Mouse (Mus musculus) midbrain, embryonic 15.5 days (tissue): ENCODE measurements around the gene Hist1h4f. TPM values are rescaled to one million over a fixed set of nuclear protein-coding genes. Genes with fewer than 3 reads are reported as not detected.

Experiments used
- ATAC-seq: fragments of 200-750 bp; cut with Nextera tagmentation; replicated peaks from 2 replicates; pipeline ENCODE4 v1.8.0; 2017; ENCODE audit warnings: moderate TSS enrichment
- H3K27ac ChIP-seq: fragments of 300-500 bp; sonication (generic); 2 replicates; pipeline ENCODE4 v1.5.1; 2015; ENCODE audit warnings: mild to moderate bottlenecking, inconsistent platforms
- H3K27me3 ChIP-seq: fragments of 300-500 bp; sonication (generic); replicated peaks from 2 replicates; pipeline ENCODE4 v1.6.1; 2015; ENCODE audit warnings: inconsistent platforms
- H3K36me3 ChIP-seq: fragments of 300-500 bp; sonication (generic); replicated peaks from 2 replicates; pipeline ENCODE4 v1.6.1; 2015; ENCODE audit warnings: inconsistent platforms
- H3K4me1 ChIP-seq: fragments of 300-500 bp; sonication (generic); 2 replicates; pipeline ENCODE4 v1.6.1; 2015; ENCODE audit warnings: inconsistent platforms
- H3K4me2 ChIP-seq: fragments of 300-500 bp; sonication (generic); 2 replicates; pipeline ENCODE4 v1.6.1; 2015; ENCODE audit warnings: inconsistent platforms, mild to moderate bottlenecking, moderate library complexity
- H3K4me3 ChIP-seq: fragments of 300-500 bp; sonication (generic); 2 replicates; pipeline ENCODE4 v1.5.1; 2015; ENCODE audit warnings: mild to moderate bottlenecking, inconsistent platforms
- H3K9ac ChIP-seq: fragments of 300-500 bp; sonication (generic); 2 replicates; pipeline ENCODE4 v1.6.1; 2015; ENCODE audit warnings: mild to moderate bottlenecking, inconsistent platforms
- H3K9me3 ChIP-seq: fragments of 300-500 bp; sonication (generic); 2 replicates; pipeline ENCODE4 v1.6.1; 2016; ENCODE audit warnings: inconsistent platforms
- WGBS: fragments of 180-500 bp; shearing (Covaris S2); methylation state at CpG from one replicate; pipeline ENCODE4 v1.1.7; 2015; ENCODE audit warnings: mixed read lengths; 5-methylcytosine and 5-hydroxymethylcytosine counted together
- polyA plus RNA-seq: library from polyadenylated mRNA; unstranded; fragments of >200 nt; fragmentation: Nextera tagmentation; extraction: Ambion mirVana; gene quantifications from 2 replicates; pipeline ENCODE4 v1.2.1, GENCODE M21; 2015

Hist1h4f gene
- polyA plus RNA-seq, 1 experiment from 2014 or later = not detected

GRCm38 (mm10) chr13:23523976-23524375 is 27.5 kb downstream of the Hist1h4f start:
- no peaks in the 10 kb centered on the region for H3K9me3 ChIP-seq
- H3K27ac ChIP-seq = no peak overlapping the region
- H3K4me2 ChIP-seq = no peak overlapping the region
- no peak for ATAC-seq
- H3K4me1 ChIP-seq = peaks cover 12% of the 10 kb centered on the region
- no peaks in the 10 kb centered on the region for H3K36me3 ChIP-seq
- no peaks in the 10 kb centered on the region for H3K27me3 ChIP-seq
- H3K9ac ChIP-seq = no peak overlapping the region
- WGBS = 49% methylated on average over 5 of the region's 5 CpGs
- H3K4me3 ChIP-seq = no peak overlapping the region

GRCm38 (mm10) chr13:23521703-23522102 is 29.7 kb downstream of the Hist1h4f start:
- no peak overlapping the region for H3K9ac ChIP-seq
- no peak overlapping the region for H3K27ac ChIP-seq
- WGBS = 1% methylated on average over 14 of the region's 14 CpGs
- no peaks in the 10 kb centered on the region for H3K36me3 ChIP-seq
- H3K27me3 ChIP-seq = no peaks in the 10 kb centered on the region
- no peak for ATAC-seq
- H3K4me1 ChIP-seq = peaks cover 7% of the 10 kb centered on the region
- no peaks in the 10 kb centered on the region for H3K9me3 ChIP-seq
- H3K4me2 ChIP-seq = peak overlapping the region; percentile 28; the same call in 1 of the 2 replicates
- 0 out of 2 replicates have a peak overlapping the region, but pooled peaks have one; percentile 0 for H3K4me3 ChIP-seq

- H3K4me3 ChIP-seq = peak overlapping the region; percentile 42
- ATAC-seq = peak; percentile 47; the same call in 1 of the 2 replicates
- under 1% methylated on average over 10 of the region's 10 CpGs for WGBS
Measured at GRCm38 (mm10) chr13:23519416-23519815, 32.0 kb downstream of the Hist1h4f start.

GRCm38 (mm10) chr13:23518885-23519284 is 32.6 kb downstream of the Hist1h4f start:
- Histone ChIP-seq H3K27ac (peak overlapping the region; percentile 60), H3K36me3 (no peaks in the 10 kb centered on the region), H3K4me1 (peaks cover 11% of the 10 kb centered on the region; the same call in 1 of the 2 replicates), H3K4me2 (peak overlapping the region; percentile 67), H3K27me3 (no peaks in the 10 kb centered on the region), H3K9me3 (no peaks in the 10 kb centered on the region), H3K9ac (no peak overlapping the region), H3K4me3 (peak overlapping the region; percentile 42)
- 0% methylated on average over 6 of the region's 6 CpGs for WGBS
- ATAC-seq = 0 out of 2 replicates have a peak, but pooled peaks have one; percentile 31

More at GRCm38 (mm10) chr13:23519416-23519815, 32.0 kb downstream of the Hist1h4f start:
- Histone ChIP-seq H3K36me3 (no peaks in the 10 kb centered on the region), H3K4me1 (peaks cover 11% of the 10 kb centered on the region; the same call in 1 of the 2 replicates), H3K9ac (no peak overlapping the region), H3K27ac (peak overlapping the region; percentile 60; the same call in 1 of the 2 replicates), H3K9me3 (no peaks in the 10 kb centered on the region), H3K4me2 (peak overlapping the region; percentile 67), H3K27me3 (no peaks in the 10 kb centered on the region)

- Histone ChIP-seq H3K27me3 (no peaks in the 10 kb centered on the region), H3K9ac (no peak overlapping the region), H3K27ac (no peak overlapping the region), H3K4me3 (peak overlapping the region; percentile 42), H3K9me3 (no peaks in the 10 kb centered on the region), H3K4me2 (peak overlapping the region; percentile 67), H3K36me3 (no peaks in the 10 kb centered on the region), H3K4me1 (peaks cover 11% of the 10 kb centered on the region; the same call in 1 of the 2 replicates)
- under 1% methylated on average over 6 of the region's 6 CpGs for WGBS
- ATAC-seq = no peak
Measured at GRCm38 (mm10) chr13:23518295-23518603, 33.2 kb downstream of the Hist1h4f start.

GRCm38 (mm10) chr13:23517603-23518294 is 33.7 kb downstream of the Hist1h4f start:
- Histone ChIP-seq H3K9ac (no peak overlapping the region), H3K9me3 (no peaks in the 10 kb centered on the region), H3K36me3 (no peaks in the 10 kb centered on the region), H3K27me3 (no peaks in the 10 kb centered on the region), H3K4me1 (peaks cover 11% of the 10 kb centered on the region; the same call in 1 of the 2 replicates), H3K4me2 (peak overlapping the region; percentile 67), H3K4me3 (peak overlapping the region; percentile 42), H3K27ac (peak overlapping the region; percentile 13; the same call in 1 of the 2 replicates)
- under 1% methylated on average over 27 of the region's 27 CpGs for WGBS
- peak; percentile 91 for ATAC-seq

GRCm38 (mm10) chr13:23516822-23517602 is 34.4 kb downstream of the Hist1h4f start:
- H3K9ac ChIP-seq = no peak overlapping the region
- WGBS = under 1% methylated on average over 19 of the region's 19 CpGs
- peak overlapping the region; percentile 42 for H3K4me3 ChIP-seq
- no peaks in the 10 kb centered on the region for H3K27me3 ChIP-seq
- ATAC-seq = peak; percentile 77
- peak overlapping the region; percentile 67 for H3K4me2 ChIP-seq
- peak overlapping the region; percentile 50; the same call in 1 of the 2 replicates for H3K27ac ChIP-seq
- no peaks in the 10 kb centered on the region for H3K36me3 ChIP-seq
- peaks cover 11% of the 10 kb centered on the region; the same call in 1 of the 2 replicates for H3K4me1 ChIP-seq
- no peaks in the 10 kb centered on the region for H3K9me3 ChIP-seq

- Histone ChIP-seq H3K9me3 (no peaks in the 10 kb centered on the region), H3K27me3 (no peaks in the 10 kb centered on the region), H3K27ac (no peak overlapping the region), H3K4me2 (peak overlapping the region; percentile 67), H3K4me3 (peak overlapping the region; percentile 42), H3K36me3 (no peaks in the 10 kb centered on the region), H3K9ac (0 out of 2 replicates have a peak overlapping the region, but pooled peaks have one; percentile 33), H3K4me1 (peaks cover 11% of the 10 kb centered on the region; the same call in 1 of the 2 replicates)
- no peak for ATAC-seq
- WGBS = 55% methylated on average over 15 of the region's 15 CpGs
Measured at GRCm38 (mm10) chr13:23515826-23516620, 35.4 kb downstream of the Hist1h4f start.

- 70% methylated on average over 5 of the region's 5 CpGs for WGBS
- ATAC-seq = no peak
- H3K27ac ChIP-seq = no peak overlapping the region
Measured at GRCm38 (mm10) chr13:23515281-23515680, 36.2 kb downstream of the Hist1h4f start.

GRCm38 (mm10) chr13:23513517-23513916 is 37.9 kb downstream of the Hist1h4f start:
- Histone ChIP-seq H3K27ac (no peak overlapping the region), H3K27me3 (no peaks in the 10 kb centered on the region), H3K4me1 (peaks cover 7% of the 10 kb centered on the region; the same call in 1 of the 2 replicates), H3K4me2 (no peak overlapping the region), H3K4me3 (no peak overlapping the region), H3K36me3 (no peaks in the 10 kb centered on the region), H3K9me3 (no peaks in the 10 kb centered on the region), H3K9ac (no peak overlapping the region)
- WGBS = 93% methylated on average over 1 of the region's 1 CpGs
- no peak for ATAC-seq

More at GRCm38 (mm10) chr13:23515281-23515680, 36.2 kb downstream of the Hist1h4f start:
- Histone ChIP-seq H3K4me2 (no peak overlapping the region), H3K4me1 (peaks cover 11% of the 10 kb centered on the region; the same call in 1 of the 2 replicates), H3K27me3 (no peaks in the 10 kb centered on the region), H3K9ac (no peak overlapping the region), H3K36me3 (no peaks in the 10 kb centered on the region), H3K4me3 (no peak overlapping the region), H3K9me3 (no peaks in the 10 kb centered on the region)

GRCm38 (mm10) chr13:23510127-23510526 is 41.3 kb downstream of the Hist1h4f start:
- ATAC-seq = no peak
- Histone ChIP-seq H3K4me1 (peaks cover 6% of the 10 kb centered on the region; the same call in 1 of the 2 replicates), H3K36me3 (no peaks in the 10 kb centered on the region), H3K27ac (no peak overlapping the region), H3K9ac (no peak overlapping the region), H3K9me3 (no peaks in the 10 kb centered on the region), H3K4me3 (no peak overlapping the region), H3K27me3 (peaks cover 8% of the 10 kb centered on the region; the same call in 1 of the 2 replicates), H3K4me2 (no peak overlapping the region)
- 61% methylated on average over 1 of the region's 1 CpGs for WGBS
